Mouse (Mus musculus) lung, postnatal 0 days (tissue): ENCODE results near the gene Draxin. TPM values are rescaled to one million over a fixed set of nuclear protein-coding genes. Genes with fewer than 3 reads are reported as not detected.
A peak's percentile ranks its signal among the peaks of the same experiment; 100 is the strongest.

Source experiments
- ATAC-seq: fragments of 200-750 bp; cut with Nextera tagmentation; 2 replicates; pipeline ENCODE4 v1.8.0; 2017; ENCODE audit warnings: moderate library complexity
- DNase-seq: peaks from one replicate; pipeline ENCODE4 v3.0.0-alpha.2; 2016; ENCODE audit warnings: low spot score
- H3K27ac ChIP-seq: fragments of 300-500 bp; sonication (generic); 2 replicates; pipeline ENCODE4 v1.5.1; 2014; ENCODE audit warnings: antibody characterized with exemption, mild to moderate bottlenecking, low read length, mixed read lengths
- H3K27me3 ChIP-seq: fragments of 300-500 bp; sonication (generic); replicated peaks from 2 replicates; pipeline ENCODE4 v1.6.1; 2014; ENCODE audit warnings: low read length, mixed read lengths; ENCODE audit not compliant: insufficient read depth
- H3K36me3 ChIP-seq: fragments of 300-500 bp; sonication (generic); 2 replicates; pipeline ENCODE4 v1.6.1; 2014; ENCODE audit warnings: low read length, mixed read lengths; ENCODE audit not compliant: insufficient read depth
- H3K4me1 ChIP-seq: fragments of 300-500 bp; sonication (generic); 2 replicates; pipeline ENCODE4 v1.6.1; 2014; ENCODE audit warnings: antibody characterized with exemption, low read depth, low read length, mixed read lengths; ENCODE audit not compliant: insufficient read depth
- H3K4me2 ChIP-seq: fragments of 300-500 bp; sonication (generic); replicated peaks from 2 replicates; pipeline ENCODE4 v1.6.1; 2014; ENCODE audit warnings: low read depth, mild to moderate bottlenecking, low read length, moderate library complexity, mixed read lengths
- H3K4me3 ChIP-seq: fragments of 300-500 bp; sonication (generic); 2 replicates; pipeline ENCODE4 v1.5.1; 2014; ENCODE audit warnings: low read depth, low read length
- H3K9ac ChIP-seq: fragments of 300-500 bp; sonication (generic); replicated peaks from 2 replicates; pipeline ENCODE4 v1.6.1; 2014; ENCODE audit warnings: low read depth, mild to moderate bottlenecking
- H3K9me3 ChIP-seq: fragments of 300-500 bp; sonication (generic); 2 replicates; pipeline ENCODE4 v1.6.1; 2016; ENCODE audit warnings: low read length, mixed read lengths
- CTCF ChIP-seq: IDR thresholded peaks from 2 replicates; pipeline ENCODE4 v1.5.1; 2016; ENCODE audit warnings: antibody characterized with exemption, mild to moderate bottlenecking
- EP300 ChIP-seq: IDR thresholded peaks from 2 replicates; pipeline ENCODE4 v1.6.1; 2016; ENCODE audit warnings: antibody characterized with exemption, mild to moderate bottlenecking, control low read depth
- WGBS: fragments of 180-500 bp; shearing (Covaris S2); extraction: QIAGEN DNeasy Blood & Tissue Kit; methylation state at CpG from one replicate; pipeline ENCODE4 v1.1.7; 2014; 5-methylcytosine and 5-hydroxymethylcytosine counted together
- polyA plus RNA-seq: library from polyadenylated mRNA; unstranded; fragments of >200 nt; fragmentation: Nextera tagmentation; extraction: Ambion mirVana; gene quantifications from 2 replicates; pipeline ENCODE4 v1.2.1, GENCODE M21; 2015

Draxin gene
- polyA plus RNA-seq, 1 experiment from 2014 or later, result 0.06 TPM

GRCm38 (mm10) chr4:148091181-148091580, 39.3 kb downstream of the Draxin start:
- Histone ChIP-seq H3K4me3 (no peak overlapping the region), H3K4me2 (no peak overlapping the region), H3K36me3 (no peaks in the 10 kb centered on the region), H3K9ac (no peak overlapping the region), H3K27me3 (no peaks in the 10 kb centered on the region), H3K9me3 (no peaks in the 10 kb centered on the region), H3K4me1 (peaks cover 6% of the 10 kb centered on the region; the same call in 1 of the 2 replicates), H3K27ac (no peak overlapping the region)
- DNase-seq (no peak), ATAC-seq (no peak)
- WGBS, result 90% methylated on average over 1 of the region's 1 CpGs
- TF ChIP-seq EP300 (no peak), CTCF (no peak)

- ATAC-seq (no peak), DNase-seq (no peak)
- no peak overlapping the region for H3K27ac ChIP-seq
- peaks cover 7% of the 10 kb centered on the region; the same call in 1 of the 2 replicates for H3K4me1 ChIP-seq
- H3K9ac ChIP-seq, result no peak overlapping the region
- 72% methylated on average over 4 of the region's 4 CpGs for WGBS
- no peaks in the 10 kb centered on the region for H3K36me3 ChIP-seq
- no peaks in the 10 kb centered on the region for H3K9me3 ChIP-seq
- H3K4me3 ChIP-seq, result no peak overlapping the region
- no peak overlapping the region for H3K4me2 ChIP-seq
- no peaks in the 10 kb centered on the region for H3K27me3 ChIP-seq
- TF ChIP-seq CTCF (no peak), EP300 (no peak)
Measured at GRCm38 (mm10) chr4:148089166-148089565, 41.3 kb downstream of the Draxin start.

- H3K4me2 ChIP-seq, result peak within 1 kb of the TSS; percentile 83
- no peak for TF ChIP-seq EP300
- TF ChIP-seq CTCF, result no peak
- H3K36me3 ChIP-seq, result no peaks in the 10 kb centered on the region
- no peaks in the 10 kb centered on the region for H3K27me3 ChIP-seq
- H3K27ac ChIP-seq, result peak within 1 kb of the TSS; percentile 78
- DNase-seq (peak; percentile 97), ATAC-seq (peak; percentile 91)
- peak within 1 kb of the TSS; percentile 70 for H3K9ac ChIP-seq
- H3K4me1 ChIP-seq, result peaks cover 16% of the 10 kb centered on the region
- 6% methylated on average over 34 of the region's 34 CpGs for WGBS
- H3K4me3 ChIP-seq, result peak within 1 kb of the TSS; percentile 76
- H3K9me3 ChIP-seq, result no peaks in the 10 kb centered on the region
Measured at GRCm38 (mm10) chr4:148087907-148088527, 42.5 kb downstream of the Draxin start, which contains the start of gene Agtrap. TSS of gene Agtrap (minus strand) at chr4:148088031.

- Histone ChIP-seq H3K27me3 (no peaks in the 10 kb centered on the region), H3K4me3 (peak overlapping the region; percentile 76), H3K36me3 (no peaks in the 10 kb centered on the region), H3K4me2 (peak overlapping the region; percentile 83), H3K9ac (peak overlapping the region; percentile 70), H3K27ac (peak overlapping the region; percentile 78), H3K9me3 (no peaks in the 10 kb centered on the region), H3K4me1 (peaks cover 16% of the 10 kb centered on the region)
- TF ChIP-seq CTCF, result no peak
- TF ChIP-seq EP300, result no peak
- ATAC-seq (peak; percentile 34), DNase-seq (peak; percentile 46)
- WGBS, result 3% methylated on average over 28 of the region's 30 CpGs
Measured at GRCm38 (mm10) chr4:148087091-148087906, 43.2 kb downstream of the Draxin start.

- H3K4me1 ChIP-seq, result peaks cover 16% of the 10 kb centered on the region
- no peaks in the 10 kb centered on the region for H3K9me3 ChIP-seq
- DNase-seq (no peak), ATAC-seq (no peak)
- H3K9ac ChIP-seq, result no peak overlapping the region
- peaks cover 5% of the 10 kb centered on the region; the same call in 1 of the 2 replicates for H3K36me3 ChIP-seq
- no peak overlapping the region for H3K4me3 ChIP-seq
- no peaks in the 10 kb centered on the region for H3K27me3 ChIP-seq
- H3K4me2 ChIP-seq, result no peak overlapping the region
- H3K27ac ChIP-seq, result no peak overlapping the region
- 69% methylated on average over 3 of the region's 3 CpGs for WGBS
- TF ChIP-seq CTCF (no peak), EP300 (no peak)
Measured at GRCm38 (mm10) chr4:148085907-148086305, 44.6 kb downstream of the Draxin start.

- H3K9me3 ChIP-seq, result no peaks in the 10 kb centered on the region
- no peak overlapping the region for H3K9ac ChIP-seq
- peaks cover 16% of the 10 kb centered on the region for H3K4me1 ChIP-seq
- H3K4me3 ChIP-seq, result no peak overlapping the region
- no peaks in the 10 kb centered on the region for H3K27me3 ChIP-seq
- 44% methylated on average over 10 of the region's 10 CpGs for WGBS
- H3K4me2 ChIP-seq, result no peak overlapping the region
- peaks cover 5% of the 10 kb centered on the region; the same call in 1 of the 2 replicates for H3K36me3 ChIP-seq
- DNase-seq (no peak), ATAC-seq (peak; percentile 3; the same call in 1 of the 2 replicates)
- TF ChIP-seq CTCF, result no peak
- TF ChIP-seq EP300, result 0 out of 2 replicates have a peak, but pooled peaks have one; percentile 21
- H3K27ac ChIP-seq, result no peak overlapping the region
Measured at GRCm38 (mm10) chr4:148085131-148085906, 45.2 kb downstream of the Draxin start.
